Mouse (Mus musculus) cerebral cortex, adult 2 months (tissue): ENCODE data around the gene Etv5.

Experiments used
- WGBS: fragments of 180-500 bp; shearing (Covaris S2); methylation state at CpG from one replicate; pipeline ENCODE4 v1.1.7; 2018; 5-methylcytosine and 5-hydroxymethylcytosine counted together

The Etv5 gene

GRCm38 (mm10) chr16:22395093-22395844 is 44.2 kb downstream of the Etv5 start:
- WGBS, result 84% methylated on average over 15 of the region's 15 CpGs

DNA sequence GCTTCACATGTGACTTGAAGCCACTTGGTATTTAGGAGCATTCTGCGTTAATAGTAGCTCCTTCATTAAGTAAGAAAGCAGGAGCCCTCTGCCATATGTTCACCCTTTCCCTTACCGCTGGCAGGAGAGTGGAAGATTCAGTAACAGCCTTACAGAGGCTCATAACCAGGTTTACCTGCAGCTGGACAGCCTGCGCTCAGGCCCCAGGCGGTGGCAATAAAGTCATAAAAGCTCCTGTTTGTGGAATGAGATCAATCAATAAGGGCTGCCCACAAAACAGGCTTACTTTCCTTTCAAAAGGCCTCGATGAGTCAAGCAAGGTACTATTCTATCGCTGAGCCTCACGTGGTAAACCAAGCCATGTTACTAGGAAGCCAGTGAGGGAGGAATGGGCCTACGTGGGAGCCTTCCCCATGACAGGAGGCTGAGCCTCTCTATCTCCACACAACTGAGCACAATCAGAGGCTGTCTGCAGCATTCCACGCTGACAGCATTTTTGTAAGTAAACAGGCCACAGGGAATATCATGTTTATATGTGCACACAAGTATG is 49.1 kb downstream of the Etv5 start:
- 76% methylated on average over 9 of the region's 9 CpGs for WGBS

DNA sequence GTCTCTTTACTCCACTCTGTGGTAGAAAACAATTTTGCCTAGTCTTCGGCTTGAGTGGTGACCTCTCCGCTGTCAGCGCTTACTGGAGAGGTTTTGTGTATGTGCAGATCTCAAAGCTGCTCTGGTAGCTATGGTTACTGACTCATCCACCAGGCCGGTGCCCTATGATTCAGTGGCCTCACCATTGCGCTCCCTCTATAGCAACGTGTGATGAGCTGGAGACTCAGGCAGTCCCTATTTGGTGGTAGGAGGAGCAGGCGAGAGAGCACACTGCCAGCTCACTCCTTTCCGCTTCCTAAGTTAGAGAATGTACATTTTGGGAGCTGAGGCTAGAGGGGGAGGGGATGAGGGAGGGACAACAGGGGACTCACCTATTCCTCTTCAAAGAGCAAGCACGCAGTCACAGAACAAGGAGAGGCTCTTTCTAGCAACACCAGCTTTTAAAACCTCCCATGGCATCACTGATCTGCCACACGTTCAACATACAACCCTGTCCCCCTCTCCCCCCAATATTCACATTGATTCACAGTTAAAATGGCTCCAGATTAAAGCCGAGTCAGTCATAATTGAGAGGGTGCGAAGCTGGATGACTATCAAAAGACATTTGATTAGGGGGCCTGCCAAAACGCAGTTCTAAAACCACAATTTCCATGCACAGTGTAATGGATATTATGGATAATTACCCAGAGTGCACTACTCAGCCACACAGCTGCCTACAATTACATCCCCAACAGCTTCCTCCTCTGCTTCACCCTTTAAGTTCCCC is 50.2 kb downstream of the Etv5 start:
- WGBS, result 49% methylated on average over 13 of the region's 13 CpGs

GRCm38 (mm10) chr16:22387731-22388130 is 51.8 kb downstream of the Etv5 start:
- 88% methylated on average over 6 of the region's 6 CpGs for WGBS

DNA sequence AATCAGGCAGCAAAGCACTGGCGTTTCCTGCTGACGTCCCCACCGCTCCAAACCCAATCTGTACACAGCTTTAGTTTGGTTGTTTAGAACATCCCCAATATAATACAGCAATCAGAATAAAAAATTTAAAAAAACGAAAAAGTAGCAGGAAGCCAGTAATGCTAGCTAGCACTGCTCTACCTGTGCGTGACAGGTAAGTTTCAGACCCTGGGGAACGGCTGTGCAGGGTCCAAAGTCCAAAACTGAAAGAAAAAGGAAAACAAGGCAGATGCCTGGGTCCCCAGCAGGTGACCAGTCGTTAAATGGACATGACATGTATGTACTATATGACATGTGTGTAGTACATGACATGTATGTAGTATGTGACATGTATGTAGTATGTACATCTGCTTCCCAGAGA is 57.5 kb downstream of the Etv5 start:
- 88% methylated on average over 6 of the region's 7 CpGs for WGBS

GRCm38 (mm10) chr16:22380981-22381380 is 58.5 kb downstream of the Etv5 start:
- WGBS, result 82% methylated on average over 8 of the region's 8 CpGs

GRCm38 (mm10) chr16:22379986-22380385 is 59.5 kb downstream of the Etv5 start:
- WGBS, result 47% methylated on average over 8 of the region's 8 CpGs

- 78% methylated on average over 4 of the region's 4 CpGs for WGBS
Measured at GRCm38 (mm10) chr16:22379342-22379741, 60.2 kb downstream of the Etv5 start.

- WGBS, result 70% methylated on average over 3 of the region's 3 CpGs
Measured at GRCm38 (mm10) chr16:22377714-22378113, 61.8 kb downstream of the Etv5 start.

GRCm38 (mm10) chr16:22374898-22375297 is 64.6 kb downstream of the Etv5 start:
- WGBS, result 84% methylated on average over 2 of the region's 2 CpGs

DNA sequence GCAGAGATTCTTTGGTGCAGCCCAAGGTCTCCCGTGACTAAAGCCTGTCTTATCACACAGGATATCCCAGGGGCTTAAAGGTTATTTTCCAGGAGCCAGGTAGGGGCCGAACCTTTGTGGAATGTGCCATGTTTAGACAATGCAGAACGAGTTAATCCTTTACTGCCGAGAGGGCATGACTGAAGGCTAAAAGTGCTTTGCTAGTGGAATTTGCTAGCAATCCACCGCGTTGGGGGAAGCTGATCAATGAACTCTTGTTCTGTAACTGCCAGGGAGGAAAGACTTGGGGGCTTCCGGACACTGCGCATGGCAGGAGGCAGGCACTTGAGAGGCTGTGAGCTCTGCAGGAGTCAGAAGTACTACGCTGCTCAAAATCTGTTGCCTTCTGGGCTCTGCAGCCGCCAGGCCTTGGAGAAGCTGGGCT is 66.8 kb downstream of the Etv5 start:
- 58% methylated on average over 10 of the region's 10 CpGs for WGBS

DNA sequence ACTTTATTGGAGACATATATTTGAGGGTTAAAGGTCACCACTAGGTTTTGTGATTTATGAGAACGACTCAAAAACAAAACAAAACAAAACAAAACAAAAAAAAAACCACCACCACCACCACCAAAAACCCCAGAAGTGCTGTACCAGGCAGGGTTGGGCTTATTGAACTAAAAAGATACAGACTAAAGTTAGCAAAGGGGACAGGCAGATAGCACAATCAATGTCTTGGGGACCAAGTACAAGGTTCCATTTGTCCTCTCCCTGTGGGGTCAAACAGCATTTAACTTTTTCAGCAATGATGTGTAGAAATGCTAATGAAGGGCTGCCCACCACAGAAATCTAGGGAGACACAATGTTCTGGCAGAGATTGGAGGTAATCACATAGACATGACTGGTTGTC is 67.3 kb downstream of the Etv5 start:
- 68% methylated on average over 1 of the region's 1 CpGs for WGBS

GRCm38 (mm10) chr16:22367099-22367498 is 72.4 kb downstream of the Etv5 start:
- 71% methylated on average over 7 of the region's 7 CpGs for WGBS

DNA sequence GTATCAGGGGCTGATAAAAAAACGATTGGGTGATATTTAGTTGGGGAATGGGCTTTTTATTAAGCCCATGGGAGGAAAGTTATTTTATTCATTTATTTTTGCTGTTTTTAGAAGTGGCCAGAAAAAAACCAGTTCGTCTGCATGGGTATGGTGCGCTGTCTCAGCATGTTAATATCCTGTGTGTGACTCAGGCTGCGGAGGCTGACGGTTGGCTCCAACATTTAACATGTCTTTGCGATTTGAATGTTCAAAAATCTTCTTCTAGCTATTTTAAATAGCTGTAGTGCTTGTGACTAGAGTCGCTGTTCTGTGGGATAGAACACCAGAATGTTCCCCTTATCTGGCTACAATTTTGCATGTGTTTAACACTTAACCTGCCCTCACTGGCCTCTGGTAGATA is 73.5 kb downstream of the Etv5 start:
- WGBS, result 40% methylated on average over 7 of the region's 7 CpGs

DNA sequence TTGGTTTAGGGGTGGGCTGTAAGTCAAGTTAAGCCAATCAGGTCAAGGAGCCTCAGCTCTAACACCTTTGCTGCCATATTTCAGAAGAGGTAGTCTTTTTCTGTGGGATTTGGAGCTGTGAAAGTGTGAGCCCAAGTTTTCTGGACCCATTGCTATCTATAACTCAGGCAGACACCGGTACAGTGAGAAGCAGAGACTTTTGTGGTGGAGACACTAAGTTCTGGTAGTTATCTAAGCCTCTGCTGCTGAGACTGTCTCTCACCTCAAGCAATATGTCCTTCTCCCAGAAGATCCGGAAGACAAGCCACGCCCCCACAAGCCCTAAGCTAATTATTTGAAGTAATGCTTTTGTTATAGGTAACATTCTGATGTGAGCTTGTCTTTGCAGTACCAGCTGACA is 73.9 kb downstream of the Etv5 start:
- WGBS, result 34% methylated on average over 3 of the region's 3 CpGs

DNA sequence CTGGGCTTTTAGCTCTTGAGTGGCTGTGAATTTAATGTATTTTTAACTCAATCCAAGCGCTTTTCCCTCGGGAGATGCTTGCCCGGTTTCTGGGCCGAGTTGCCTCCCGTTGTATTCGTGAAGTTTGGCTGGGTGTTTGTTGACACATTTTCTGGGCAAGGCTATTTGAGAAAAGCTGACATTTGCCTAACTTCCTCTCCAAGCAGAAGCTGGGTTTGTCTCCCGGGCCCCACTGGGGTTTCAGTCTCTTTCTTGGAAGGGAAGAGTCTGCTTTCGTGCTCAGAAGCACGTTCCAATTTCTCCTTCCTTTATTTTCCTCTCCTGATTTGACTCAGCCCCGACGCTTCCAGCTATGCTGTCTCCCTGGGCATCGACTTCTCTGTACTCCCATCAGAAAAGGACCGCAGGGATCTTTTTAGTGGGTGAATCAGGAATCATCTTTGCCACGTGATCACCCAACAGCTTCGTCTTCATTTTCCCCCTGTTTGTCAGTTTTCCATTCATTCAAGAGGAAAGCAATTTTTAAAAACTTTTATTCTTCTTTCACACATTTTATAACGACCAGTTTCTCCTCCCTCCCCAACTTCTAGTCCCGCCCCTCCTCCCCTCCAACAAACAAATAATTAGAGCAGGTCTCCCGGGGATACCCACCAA is 80.7 kb downstream of the Etv5 start:
- WGBS, result 8% methylated on average over 18 of the region's 18 CpGs

DNA sequence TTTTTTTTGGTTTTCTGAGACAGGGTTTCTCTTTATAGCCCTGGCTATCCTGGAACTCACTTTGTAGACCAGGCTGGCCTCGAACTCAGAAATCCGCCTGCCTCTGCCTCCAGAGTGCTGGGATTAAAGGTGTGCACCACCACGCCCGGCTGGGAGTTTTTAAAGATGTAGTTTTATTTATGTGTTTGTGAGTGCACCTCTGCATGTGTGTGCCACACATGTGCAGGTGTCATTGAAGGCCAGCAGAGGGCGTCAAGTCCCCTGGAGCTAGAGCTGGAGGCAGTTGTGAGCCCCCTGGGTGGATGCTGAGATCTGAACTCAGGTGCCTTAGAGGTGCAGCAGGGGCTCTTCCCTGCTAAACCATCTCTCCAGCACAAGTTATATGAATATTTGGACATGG is 85.3 kb downstream of the Etv5 start:
- 92% methylated on average over 5 of the region's 5 CpGs for WGBS

DNA sequence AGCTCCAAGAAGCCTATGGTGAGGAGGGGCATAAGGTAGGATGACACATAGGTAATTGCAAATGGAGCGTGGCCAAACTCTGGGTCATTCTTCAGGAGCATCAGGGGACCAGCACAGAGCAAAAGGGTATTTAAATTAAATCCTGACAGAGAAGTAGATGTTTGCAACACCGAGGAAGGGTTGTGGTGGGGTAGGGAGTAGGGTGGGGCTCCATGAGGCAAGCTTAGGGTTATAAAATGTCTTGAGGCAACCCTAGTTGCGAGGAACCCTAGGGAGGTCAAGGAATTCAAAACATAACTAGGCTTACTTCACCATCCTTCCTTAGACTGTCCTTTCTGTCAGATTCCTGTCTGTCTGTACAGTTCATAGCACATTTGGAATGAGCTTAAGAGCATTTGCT is 85.9 kb downstream of the Etv5 start:
- WGBS, result 87% methylated on average over 3 of the region's 3 CpGs

- WGBS, result 87% methylated on average over 4 of the region's 4 CpGs
Measured at GRCm38 (mm10) chr16:22351194-22351593, 88.3 kb downstream of the Etv5 start.

DNA sequence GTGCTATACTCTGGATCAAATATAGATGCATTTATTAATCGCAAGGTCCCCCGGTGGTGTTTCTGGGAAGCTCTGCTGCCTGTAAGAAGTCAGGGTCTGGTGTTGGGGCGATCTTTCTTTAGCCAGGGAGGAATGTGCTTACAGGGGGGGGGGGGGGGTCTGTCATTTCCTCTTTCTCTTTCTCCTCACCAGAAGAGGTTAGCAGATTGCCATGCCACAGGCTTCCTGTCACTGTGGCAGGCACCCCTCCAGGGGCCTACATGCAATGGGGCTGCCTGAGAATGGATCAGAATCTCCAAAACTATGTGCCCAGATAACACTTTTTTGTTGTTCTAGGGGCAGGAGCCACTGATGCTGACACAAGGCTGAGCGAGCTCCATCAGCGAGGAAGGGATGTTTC is 89.7 kb downstream of the Etv5 start:
- WGBS, result 79% methylated on average over 5 of the region's 5 CpGs

- 35% methylated on average over 16 of the region's 16 CpGs for WGBS
Measured at GRCm38 (mm10) chr16:22348478-22349270, 90.8 kb downstream of the Etv5 start.

- 45% methylated on average over 4 of the region's 4 CpGs for WGBS
Measured at GRCm38 (mm10) chr16:22348014-22348413, 91.5 kb downstream of the Etv5 start.
